Mouse (Mus musculus) small intestine, adult 2 months (tissue): ENCODE results near the gene Olfr223.

Experiments
- CTCF ChIP-seq: fragments of 200-500 bp; IDR thresholded peaks from 2 replicates; pipeline ENCODE4 v1.5.1; 2012; ENCODE audit warnings: low read depth, mild to moderate bottlenecking, control low read depth, inconsistent platforms, low read length, moderate library complexity, mixed read lengths; ENCODE audit not compliant: insufficient replicate concordance, insufficient read length; ENCODE audit errors: extremely low read depth
- POLR2A ChIP-seq: fragments of 200-500 bp; IDR thresholded peaks from 2 replicates; pipeline ENCODE4 v1.6.1; 2012; ENCODE audit warnings: low read depth, mild to moderate bottlenecking, control low read depth, inconsistent platforms, low read length, moderate library complexity

GRCm38 (mm10) chr11:59540123-59540522 is 53.0 kb downstream of the Olfr223 start:
- no peak for TF ChIP-seq CTCF
- TF ChIP-seq POLR2A, result no peak
